Mouse (Mus musculus) G1E (cell line): Measurements from ENCODE around the gene Tubb5.

Source experiments
- CTCF ChIP-seq: IDR thresholded peaks from 2 replicates; pipeline ENCODE4 v1.5.1; 2012; ENCODE audit warnings: low read depth, low read length, inconsistent platforms, mixed read lengths
- GATA1 ChIP-seq: IDR thresholded peaks from 2 replicates; pipeline ENCODE4 v1.6.1; 2012; ENCODE audit warnings: borderline replicate concordance, low read length, inconsistent platforms, mixed read lengths
- GATA2 ChIP-seq: IDR thresholded peaks from 2 replicates; pipeline ENCODE4 v1.6.1; 2012; ENCODE audit warnings: low read depth, low read length, inconsistent platforms, borderline replicate concordance
- POLR2AphosphoS5 ChIP-seq: IDR thresholded peaks from 2 replicates; pipeline ENCODE4 v1.6.1; 2012; ENCODE audit warnings: low read depth, low read length, inconsistent platforms; ENCODE audit not compliant: insufficient replicate concordance
- TAL1 ChIP-seq: conservative IDR thresholded peaks from 2 replicates; pipeline ENCODE4 v1.6.1; 2012; ENCODE audit warnings: low read depth, low read length, inconsistent platforms, mixed read lengths

DNA sequence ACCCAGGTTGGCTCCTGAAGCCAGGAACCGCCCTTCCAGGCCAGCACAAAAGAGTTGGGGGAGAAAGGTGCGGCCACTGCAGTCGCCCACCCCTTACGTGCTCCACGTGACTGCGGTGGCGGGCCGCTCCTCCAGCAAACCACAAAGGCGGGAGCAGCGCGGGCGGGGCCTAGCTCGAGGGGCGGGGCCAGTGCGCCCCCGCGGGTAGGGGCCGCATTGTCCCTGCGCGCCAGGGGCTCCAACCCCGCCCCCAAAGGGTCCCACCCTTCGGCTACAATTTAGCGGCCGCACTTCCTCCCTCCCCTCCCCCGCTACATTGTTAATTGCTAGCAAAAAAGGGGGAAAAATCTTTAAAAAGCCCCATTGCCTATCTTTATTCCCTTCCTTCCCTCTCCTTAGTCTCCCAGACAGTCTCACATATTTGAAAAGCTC lies 1.1 kb downstream of the Tubb5 start:
- TF ChIP-seq GATA1 (no peak), CTCF (no peak), POLR2AphosphoS5 (no peak), TAL1 (no peak), GATA2 (no peak)
